Mouse (Mus musculus) spleen, adult 12 weeks (tissue): ENCODE data around the gene Fcgr3.
A peak's percentile ranks its signal among the peaks of the same experiment; 100 is the strongest.

Experiments used
- DNase-seq: peaks from one replicate; pipeline ENCODE4 v3.0.0; 2022; ENCODE audit warnings: low spot score

Gene Fcgr3

GRCm38 (mm10) chr1:171050774-171051173, 14.0 kb downstream of the Fcgr3 start:
- DNase-seq, result no peak

- DNase-seq, result no peak
These were observed 15.5 kb downstream of the Fcgr3 start for GRCm38 (mm10) chr1:171049263-171049662.

GRCm38 (mm10) chr1:171046501-171046900, 18.2 kb downstream of the Fcgr3 start:
- no peak for DNase-seq

GRCm38 (mm10) chr1:171045079-171045465, 19.7 kb downstream of the Fcgr3 start:
- no peak for DNase-seq

GRCm38 (mm10) chr1:171044365-171045078, 20.2 kb downstream of the Fcgr3 start:
- DNase-seq, result peak; percentile 84

GRCm38 (mm10) chr1:171043594-171044153, 21.1 kb downstream of the Fcgr3 start:
- DNase-seq, result no peak

GRCm38 (mm10) chr1:171039880-171040279, 24.9 kb downstream of the Fcgr3 start:
- DNase-seq, result no peak

GRCm38 (mm10) chr1:171039135-171039534, 25.6 kb downstream of the Fcgr3 start:
- no peak for DNase-seq

- DNase-seq, result peak; percentile 83
These were observed 26.6 kb downstream of the Fcgr3 start for GRCm38 (mm10) chr1:171037861-171038721.

- peak; percentile 76 for DNase-seq
These were observed 28.0 kb downstream of the Fcgr3 start for GRCm38 (mm10) chr1:171036550-171037324.

GRCm38 (mm10) chr1:171035611-171036010, 29.1 kb downstream of the Fcgr3 start:
- no peak for DNase-seq

GRCm38 (mm10) chr1:171034201-171034600, 30.5 kb downstream of the Fcgr3 start:
- no peak for DNase-seq

GRCm38 (mm10) chr1:171033756-171034155, 31.0 kb downstream of the Fcgr3 start:
- peak; percentile 79 for DNase-seq

- no peak for DNase-seq
These were observed 31.5 kb downstream of the Fcgr3 start for GRCm38 (mm10) chr1:171033196-171033595.

- no peak for DNase-seq
These were observed 32.0 kb downstream of the Fcgr3 start for GRCm38 (mm10) chr1:171032691-171033090.

GRCm38 (mm10) chr1:171031752-171032151, 33.0 kb downstream of the Fcgr3 start:
- DNase-seq, result no peak

GRCm38 (mm10) chr1:171019311-171019950, 45.3 kb downstream of the Fcgr3 start:
- no peak for DNase-seq

- DNase-seq, result no peak
These were observed 46.0 kb downstream of the Fcgr3 start, which contains the start of gene Fcgr4 for GRCm38 (mm10) chr1:171018737-171019136. TSS of gene Fcgr4 (plus strand) at chr1:171018920.

GRCm38 (mm10) chr1:171017468-171018158, 47.1 kb downstream of the Fcgr3 start:
- no peak for DNase-seq

- no peak for DNase-seq
These were observed 47.9 kb downstream of the Fcgr3 start for GRCm38 (mm10) chr1:171016676-171017356.
